In genomic region chr12:108495455-108496235, GRCm38 (mm10) we compare ENCODE assay signal across 11 mouse cellular contexts. TPM values are rescaled to one million over a fixed set of nuclear protein-coding genes. Genes with fewer than 3 reads are reported as not detected.
DNase-seq lines count a peak whose midpoint lies in the region; ATAC-seq and TF ChIP-seq lines count a peak whose summit lies in the region.
"Had no signal": no experiment of that assay in that cellular context is flagged by ENCODE, and none has a peak within 500 bp of the region (broad histone marks: within the 10 kb centered on the region; RNA-seq: fewer than 3 reads in every experiment).

No protein-coding gene starts in this region.

- no peak overlapping the region for H3K4me3 ChIP-seq in forebrain, embryonic 13.5 days
- H3K4me3 ChIP-seq in forebrain, embryonic 11.5 days (ENCODE audit: low read depth, low read length) = no peak overlapping the region
- no peak overlapping the region for H3K4me3 ChIP-seq in lung, postnatal 0 days (ENCODE audit: low read depth, low read length)
- H3K4me3 ChIP-seq in heart, embryonic 15.5 days = no peak overlapping the region

- peak; percentile 36; the same call in 1 of the 2 replicates for ATAC-seq in forebrain, embryonic 13.5 days
- no peak; the same call in 1 of the 2 replicates for ATAC-seq in forebrain, embryonic 11.5 days (replicated peaks; ENCODE audit: low FRiP score)
- peak; percentile 52 for ATAC-seq in lung, postnatal 0 days
- 0 out of 2 replicates have a peak, but pooled peaks have one; percentile 40 for ATAC-seq in heart, embryonic 15.5 days (replicated peaks; ENCODE audit: insufficient number of reproducible peaks, insufficient read depth, low FRiP score, low read depth)

- H3K27me3 ChIP-seq in forebrain, embryonic 13.5 days = no peaks in the 10 kb centered on the region
- no peaks in the 10 kb centered on the region for H3K27me3 ChIP-seq in forebrain, embryonic 11.5 days (ENCODE audit: control insufficient read depth, insufficient read depth, low read length)
- no peaks in the 10 kb centered on the region for H3K27me3 ChIP-seq in lung, postnatal 0 days (replicated peaks; ENCODE audit: insufficient read depth, low read length)
- no peaks in the 10 kb centered on the region for H3K27me3 ChIP-seq in heart, embryonic 15.5 days

- peaks cover 32% of the 10 kb centered on the region for H3K4me1 ChIP-seq in forebrain, embryonic 13.5 days
- H3K4me1 ChIP-seq in forebrain, embryonic 11.5 days (replicated peaks; ENCODE audit: control insufficient read depth, insufficient read depth, low read length) = no peaks in the 10 kb centered on the region
- H3K4me1 ChIP-seq in lung, postnatal 0 days (ENCODE audit: insufficient read depth, low read depth, low read length) = peaks cover 4% of the 10 kb centered on the region; the same call in 1 of the 2 replicates
- peaks cover 13% of the 10 kb centered on the region for H3K4me1 ChIP-seq in heart, embryonic 15.5 days (replicated peaks)

- H3K4me2 ChIP-seq in forebrain, embryonic 13.5 days = no peak overlapping the region
- no peak overlapping the region for H3K4me2 ChIP-seq in forebrain, embryonic 11.5 days (ENCODE audit: low read depth, low read length, severe bottlenecking)
- H3K4me2 ChIP-seq in lung, postnatal 0 days (replicated peaks; ENCODE audit: low read depth, low read length) = no peak overlapping the region
- no peak overlapping the region for H3K4me2 ChIP-seq in heart, embryonic 15.5 days

- peak overlapping the region; percentile 51 for H3K27ac ChIP-seq in forebrain, embryonic 13.5 days
- no peak overlapping the region for H3K27ac ChIP-seq in forebrain, embryonic 11.5 days (ENCODE audit: low read depth, low read length)
- H3K27ac ChIP-seq in lung, postnatal 0 days (ENCODE audit: low read length) = no peak overlapping the region
- H3K27ac ChIP-seq in heart, embryonic 15.5 days = peak overlapping the region; percentile 48

- no peak for DNase-seq in forebrain, embryonic 11.5 days (ENCODE audit: low spot score)
- peak; percentile 37 for DNase-seq in lung, postnatal 0 days (ENCODE audit: low spot score)
- DNase-seq in lung, postnatal 14 days = no peak
- DNase-seq in lung, postnatal 4 days = peak; percentile 17 to 36
- DNase-seq in adrenal gland, adult 18-20 months (ENCODE audit: low spot score in 2 of 2) = no peak
- no peak for DNase-seq in adrenal gland, postnatal 10 days
- DNase-seq: B cell, adult 2 months; right cerebral cortex, postnatal 4 days; thymus, postnatal 25 days had no signal

- no peak for TF ChIP-seq CTCF in lung, postnatal 0 days (IDR thresholded peaks at IDR 0.05)

- no peak for TF ChIP-seq EP300 in lung, postnatal 0 days (IDR thresholded peaks at IDR 0.05)

- no peaks in the 10 kb centered on the region for H3K9me3 ChIP-seq in forebrain, embryonic 13.5 days (replicated peaks)
- no peaks in the 10 kb centered on the region for H3K9me3 ChIP-seq in forebrain, embryonic 11.5 days (ENCODE audit: control insufficient read depth, low read length)
- H3K9me3 ChIP-seq in lung, postnatal 0 days (ENCODE audit: low read length) = no peaks in the 10 kb centered on the region
- no peaks in the 10 kb centered on the region for H3K9me3 ChIP-seq in heart, embryonic 15.5 days (replicated peaks)

- 61% methylated on average over 8 of the region's 8 CpGs for WGBS in forebrain, embryonic 13.5 days
- WGBS in forebrain, embryonic 11.5 days = 70% methylated on average over 8 of the region's 8 CpGs
- WGBS in lung, postnatal 0 days = 50% methylated on average over 8 of the region's 8 CpGs
- WGBS in heart, embryonic 15.5 days = 56% methylated on average over 8 of the region's 8 CpGs

- no peaks in the 10 kb centered on the region for H3K36me3 ChIP-seq in forebrain, embryonic 13.5 days (ENCODE audit: poor library complexity, severe bottlenecking)
- no peaks in the 10 kb centered on the region for H3K36me3 ChIP-seq in forebrain, embryonic 11.5 days (ENCODE audit: control insufficient read depth, insufficient read depth, low read length)
- no peaks in the 10 kb centered on the region for H3K36me3 ChIP-seq in lung, postnatal 0 days (ENCODE audit: insufficient read depth, low read length)
- no peaks in the 10 kb centered on the region for H3K36me3 ChIP-seq in heart, embryonic 15.5 days

- peak overlapping the region; percentile 38; the same call in 1 of the 2 replicates for H3K9ac ChIP-seq in forebrain, embryonic 13.5 days
- no peak overlapping the region for H3K9ac ChIP-seq in forebrain, embryonic 11.5 days (ENCODE audit: low read length)
- no peak overlapping the region for H3K9ac ChIP-seq in lung, postnatal 0 days (replicated peaks; ENCODE audit: low read depth)
- H3K9ac ChIP-seq in heart, embryonic 15.5 days = no peak overlapping the region

RNA-seq across cellular contexts. Expression of gene Evl, which starts 58.9 kb away (rescaled TPM):
- 147 and 159 TPM in 2 replicates for polyA plus RNA-seq in forebrain, embryonic 13.5 days (2015; fragmentation: Nextera tagmentation; extraction: Ambion mirVana)
- polyA plus RNA-seq in forebrain, embryonic 11.5 days (2014; fragmentation: Nextera tagmentation; extraction: Ambion mirVana) = 111 and 112 TPM in 2 replicates
- 43.9 and 45.5 TPM in 2 replicates for polyA plus RNA-seq in lung, postnatal 0 days (2015; fragmentation: Nextera tagmentation; extraction: Ambion mirVana)
- 33.8 and 43.2 TPM in 2 replicates for polyA plus RNA-seq in heart, embryonic 15.5 days (2015; fragmentation: Nextera tagmentation; extraction: Ambion mirVana)
- 10 to 100 TPM; 37.3 to 43.4 TPM for total RNA-seq in adrenal gland, adult 18-20 months (2021)
- total RNA-seq in adrenal gland, postnatal 10 days (2021) = 10 to 100 TPM; 73.4 to 96.9 TPM

Comparison
In these comparisons a context has a peak if more than half of its experiments do, and no peak if none do; other contexts are left out.
1. H3K27ac ChIP-seq: peak in forebrain, embryonic 13.5 days (single experiment) and heart, embryonic 15.5 days (single experiment); none in forebrain, embryonic 11.5 days (single experiment) and lung, postnatal 0 days (single experiment).
2. DNase-seq: peak in lung, postnatal 0 days (single experiment) and lung, postnatal 4 days (2 of 2); none in forebrain, embryonic 11.5 days (single experiment), lung, postnatal 14 days (single experiment), adrenal gland, adult 18-20 months (0 of 2) and adrenal gland, postnatal 10 days (single experiment).